Mouse (Mus musculus) heart, embryonic 13.5 days (tissue): ENCODE measurements around the gene Ms4a10. TPM values are rescaled to one million over a fixed set of nuclear protein-coding genes. Genes with fewer than 3 reads are reported as not detected.
A peak's percentile ranks its signal among the peaks of the same experiment; 100 is the strongest.

Experiments
- ATAC-seq: fragments of 200-750 bp; cut with Nextera tagmentation; 2 replicates; pipeline ENCODE4 v1.8.0; 2017; ENCODE audit warnings: moderate TSS enrichment; ENCODE audit not compliant: insufficient number of reproducible peaks, low FRiP score, low TSS enrichment; ENCODE audit errors: extremely low read depth
- H3K27ac ChIP-seq: fragments of 300-500 bp; sonication (generic); replicated peaks from 2 replicates; pipeline ENCODE4 v1.5.1; 2015; ENCODE audit warnings: moderate library complexity, mild to moderate bottlenecking, inconsistent platforms
- H3K27me3 ChIP-seq: fragments of 300-500 bp; sonication (generic); replicated peaks from 2 replicates; pipeline ENCODE4 v1.6.1; 2015; ENCODE audit warnings: mild to moderate bottlenecking, inconsistent platforms
- H3K36me3 ChIP-seq: fragments of 300-500 bp; sonication (generic); 2 replicates; pipeline ENCODE4 v1.6.1; 2015; ENCODE audit warnings: mild to moderate bottlenecking, inconsistent platforms
- H3K4me1 ChIP-seq: fragments of 300-500 bp; sonication (generic); 2 replicates; pipeline ENCODE4 v1.6.1; 2015; ENCODE audit warnings: inconsistent platforms
- H3K4me2 ChIP-seq: fragments of 300-500 bp; sonication (generic); 2 replicates; pipeline ENCODE4 v1.6.1; 2015; ENCODE audit warnings: inconsistent platforms, mild to moderate bottlenecking, moderate library complexity
- H3K4me3 ChIP-seq: fragments of 300-500 bp; sonication (generic); 2 replicates; pipeline ENCODE4 v1.5.1; 2015; ENCODE audit warnings: moderate library complexity, mild to moderate bottlenecking, inconsistent platforms
- H3K9ac ChIP-seq: fragments of 300-500 bp; sonication (generic); 2 replicates; pipeline ENCODE4 v1.6.1; 2015; ENCODE audit warnings: inconsistent platforms, mild to moderate bottlenecking, moderate library complexity
- H3K9me3 ChIP-seq: fragments of 300-500 bp; sonication (generic); 2 replicates; pipeline ENCODE4 v1.6.1; 2016; ENCODE audit warnings: inconsistent platforms
- WGBS: fragments of 180-500 bp; shearing (Covaris S2); methylation state at CpG from one replicate; pipeline ENCODE4 v1.1.7; 2015; ENCODE audit warnings: mixed read lengths; 5-methylcytosine and 5-hydroxymethylcytosine counted together
- polyA plus RNA-seq: library from polyadenylated mRNA; unstranded; fragments of >200 nt; fragmentation: Nextera tagmentation; extraction: Ambion mirVana; gene quantifications from 2 replicates; pipeline ENCODE4 v1.2.1, GENCODE M21; 2015

The Ms4a10 gene
- polyA plus RNA-seq, 1 experiment from 2014 or later = 0.15 TPM

DNA sequence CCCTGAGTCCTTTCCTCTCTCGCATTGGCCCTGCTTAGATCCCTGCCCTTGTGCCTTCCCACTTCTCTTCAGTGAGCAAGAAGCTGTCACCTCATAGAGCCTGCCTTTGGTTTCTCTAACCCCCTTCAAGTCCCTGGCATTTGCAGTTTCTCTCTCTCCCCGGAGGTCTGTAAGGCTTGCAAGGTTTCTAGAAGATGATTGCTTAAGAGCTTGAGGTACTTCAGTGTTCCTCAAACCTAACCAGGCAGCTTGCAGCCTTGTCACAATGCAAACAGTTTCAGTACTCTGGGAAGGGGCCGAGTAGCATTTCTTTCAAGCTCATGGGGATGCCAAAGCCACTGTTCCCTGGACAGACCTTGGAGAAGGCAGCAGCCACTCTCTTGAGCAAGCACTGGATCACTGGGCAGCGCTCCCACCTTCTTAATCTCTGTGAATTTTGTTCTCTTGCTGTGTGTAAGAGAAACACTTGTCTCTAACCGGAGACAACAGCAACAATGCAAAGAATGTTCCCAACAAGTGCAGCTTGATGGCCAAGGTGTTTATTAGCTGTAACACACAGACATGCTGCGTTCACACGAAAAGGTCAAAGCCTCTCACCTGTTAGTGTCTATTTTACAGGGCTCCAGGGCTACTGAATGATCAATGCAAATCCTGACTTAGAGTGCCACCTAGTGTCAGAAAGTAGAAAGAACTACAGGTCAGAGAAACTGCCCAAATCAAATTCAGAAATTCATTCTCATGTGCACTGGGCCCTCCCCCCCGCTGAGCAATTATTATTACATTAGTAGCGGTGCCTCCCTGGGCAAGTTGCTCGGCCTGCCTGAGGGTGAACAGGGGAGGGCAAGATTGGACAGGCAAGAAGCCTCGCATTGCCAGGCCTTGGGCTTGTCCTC lies 15.1 kb downstream of the Ms4a10 start:
- ATAC-seq = no peak; the same call in 1 of the 2 replicates
- Histone ChIP-seq H3K9ac (no peak overlapping the region), H3K4me1 (no peaks in the 10 kb centered on the region), H3K27ac (no peak overlapping the region), H3K9me3 (no peaks in the 10 kb centered on the region), H3K4me2 (no peak overlapping the region), H3K36me3 (no peaks in the 10 kb centered on the region), H3K27me3 (peaks cover 35% of the 10 kb centered on the region), H3K4me3 (no peak overlapping the region)
- WGBS = 28% methylated on average over 11 of the region's 11 CpGs

DNA sequence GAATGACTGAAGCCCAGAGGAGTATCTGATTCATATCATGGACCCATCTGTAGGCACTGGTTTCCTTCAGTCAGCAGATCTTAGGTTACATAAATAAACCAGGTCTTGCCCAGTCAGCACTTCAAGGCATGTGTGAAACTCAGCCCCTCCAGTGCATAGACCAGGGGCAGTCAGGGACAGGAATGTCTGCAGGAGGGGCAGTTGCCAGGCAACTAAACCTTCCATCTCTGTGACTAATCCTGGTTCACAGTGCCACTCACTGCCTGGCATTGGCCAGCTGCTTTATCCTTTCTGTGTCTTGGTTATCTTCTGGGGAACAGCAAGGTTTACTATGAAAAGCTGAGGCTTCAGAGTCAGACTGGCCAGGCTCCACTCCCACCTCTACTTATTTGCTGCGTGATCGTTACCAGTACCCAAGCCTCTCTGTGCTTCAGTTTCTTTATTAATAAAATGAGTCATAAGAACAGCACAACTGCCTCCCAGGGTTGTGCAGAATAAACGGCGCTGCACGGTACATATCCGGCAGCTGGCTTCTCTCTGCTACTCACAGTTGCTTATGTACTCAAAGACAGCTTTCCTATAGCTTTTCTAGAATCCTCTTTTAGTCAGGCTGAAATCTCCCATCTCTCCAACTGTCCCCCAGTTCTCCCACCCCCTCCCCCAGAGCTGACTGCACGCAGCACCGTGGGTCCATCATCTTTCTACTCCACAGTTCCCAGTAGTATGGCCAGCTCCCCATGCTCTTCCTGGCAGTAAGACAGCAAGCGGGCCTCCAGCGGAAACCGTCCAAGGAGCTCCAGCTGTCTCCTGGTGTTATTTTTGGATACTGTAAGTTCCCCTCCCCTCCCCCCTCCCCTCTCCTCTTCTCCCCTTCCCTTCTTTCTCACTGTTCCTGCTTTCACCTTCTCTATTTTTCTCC lies 22.2 kb downstream of the Ms4a10 start:
- peak; percentile 42; the same call in 1 of the 2 replicates for ATAC-seq
- 32% methylated on average over 11 of the region's 11 CpGs for WGBS
- Histone ChIP-seq H3K27me3 (peaks cover 8% of the 10 kb centered on the region; the same call in 1 of the 2 replicates), H3K27ac (peak overlapping the region; percentile 75), H3K4me2 (peak overlapping the region; percentile 50), H3K9ac (peak overlapping the region; percentile 63), H3K9me3 (no peaks in the 10 kb centered on the region), H3K4me3 (no peak overlapping the region; the same call in 1 of the 2 replicates), H3K36me3 (no peaks in the 10 kb centered on the region), H3K4me1 (peaks cover 41% of the 10 kb centered on the region)

GRCm38 (mm10) chr19:10949558-10949957 lies 24.9 kb downstream of the Ms4a10 start:
- WGBS = 36% methylated on average over 9 of the region's 9 CpGs
- Histone ChIP-seq H3K4me2 (peak overlapping the region; percentile 96), H3K9ac (peak overlapping the region; percentile 76), H3K27ac (peak overlapping the region; percentile 51), H3K9me3 (no peaks in the 10 kb centered on the region), H3K36me3 (peaks cover 20% of the 10 kb centered on the region), H3K4me3 (peak overlapping the region; percentile 69), H3K27me3 (no peaks in the 10 kb centered on the region), H3K4me1 (peaks cover 52% of the 10 kb centered on the region)
- ATAC-seq = no peak

DNA sequence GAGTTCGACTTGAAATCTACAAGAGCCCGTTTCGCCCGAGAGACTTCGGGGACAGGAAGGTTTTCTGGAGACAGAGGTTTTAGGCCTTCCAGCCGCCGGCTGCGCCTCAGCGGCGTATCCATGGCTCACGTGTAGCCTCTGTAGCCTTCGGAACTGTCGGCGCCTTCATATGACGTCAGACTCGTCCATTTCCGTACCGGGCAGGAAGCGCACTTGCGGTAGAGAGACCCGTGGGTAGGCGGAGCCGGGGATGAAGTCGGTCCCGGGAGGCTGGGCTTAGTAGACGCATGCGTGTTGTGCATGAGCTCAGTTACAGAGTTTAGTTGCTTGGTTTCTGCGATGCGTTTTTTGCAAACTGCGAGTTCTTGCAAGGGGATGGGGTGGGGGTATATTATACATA lies 25.4 kb downstream of the Ms4a10 start, which contains the start of gene Ccdc86:
Ccdc86 (minus strand) TSS at position 155 of the 400 bp plus-strand sequence.
- Histone ChIP-seq H3K9me3 (no peaks in the 10 kb centered on the region), H3K27me3 (no peaks in the 10 kb centered on the region), H3K4me1 (peaks cover 52% of the 10 kb centered on the region), H3K4me3 (peak within 1 kb of the TSS; percentile 69), H3K4me2 (peak within 1 kb of the TSS; percentile 96), H3K9ac (peak within 1 kb of the TSS; percentile 91), H3K36me3 (peaks cover 24% of the 10 kb centered on the region), H3K27ac (peak within 1 kb of the TSS; percentile 51)
- under 1% methylated on average over 30 of the region's 30 CpGs for WGBS
- peak; percentile 90 for ATAC-seq

- Histone ChIP-seq H3K27me3 (no peaks in the 10 kb centered on the region), H3K27ac (no peak overlapping the region)
These were observed 26.1 kb downstream of the Ms4a10 start for GRCm38 (mm10) chr19:10948416-10948815.

GRCm38 (mm10) chr19:10947219-10947618 lies 27.3 kb downstream of the Ms4a10 start:
- peak overlapping the region; percentile 91 for H3K9ac ChIP-seq
- peak overlapping the region; percentile 96 for H3K4me2 ChIP-seq
- H3K4me1 ChIP-seq = peaks cover 42% of the 10 kb centered on the region
- 81% methylated on average over 5 of the region's 5 CpGs for WGBS
- ATAC-seq = no peak
- H3K4me3 ChIP-seq = peak overlapping the region; percentile 69
- H3K9me3 ChIP-seq = no peaks in the 10 kb centered on the region
- no peaks in the 10 kb centered on the region for H3K27me3 ChIP-seq
- peaks cover 43% of the 10 kb centered on the region for H3K36me3 ChIP-seq
- no peak overlapping the region for H3K27ac ChIP-seq

More at GRCm38 (mm10) chr19:10948416-10948815, 26.1 kb downstream of the Ms4a10 start:
- peak overlapping the region; percentile 69 for H3K4me3 ChIP-seq
- ATAC-seq = no peak
- peak overlapping the region; percentile 91 for H3K9ac ChIP-seq
- H3K4me1 ChIP-seq = peaks cover 52% of the 10 kb centered on the region
- H3K9me3 ChIP-seq = no peaks in the 10 kb centered on the region
- 0% methylated on average over 20 of the region's 20 CpGs for WGBS
- H3K4me2 ChIP-seq = peak overlapping the region; percentile 96
- peaks cover 31% of the 10 kb centered on the region for H3K36me3 ChIP-seq

- no peaks in the 10 kb centered on the region for H3K9me3 ChIP-seq
- peaks cover 50% of the 10 kb centered on the region for H3K36me3 ChIP-seq
- peak overlapping the region; percentile 96 for H3K4me2 ChIP-seq
- no peaks in the 10 kb centered on the region for H3K27me3 ChIP-seq
- peaks cover 35% of the 10 kb centered on the region for H3K4me1 ChIP-seq
- H3K4me3 ChIP-seq = peak overlapping the region; percentile 69; the same call in 1 of the 2 replicates
- peak overlapping the region; percentile 55; the same call in 1 of the 2 replicates for H3K9ac ChIP-seq
- WGBS = 65% methylated on average over 3 of the region's 3 CpGs
- no peak for ATAC-seq
- H3K27ac ChIP-seq = no peak overlapping the region
These were observed 28.0 kb downstream of the Ms4a10 start for GRCm38 (mm10) chr19:10946506-10946905.

GRCm38 (mm10) chr19:10943955-10944354 lies 30.5 kb downstream of the Ms4a10 start:
- peaks cover 50% of the 10 kb centered on the region for H3K36me3 ChIP-seq
- H3K4me3 ChIP-seq = no peak overlapping the region
- H3K4me1 ChIP-seq = peaks cover 38% of the 10 kb centered on the region
- H3K9ac ChIP-seq = no peak overlapping the region
- H3K27ac ChIP-seq = no peak overlapping the region
- H3K9me3 ChIP-seq = no peaks in the 10 kb centered on the region
- no peak overlapping the region for H3K4me2 ChIP-seq
- WGBS = 80% methylated on average over 3 of the region's 3 CpGs
- no peak for ATAC-seq
- H3K27me3 ChIP-seq = peaks cover 6% of the 10 kb centered on the region

- Histone ChIP-seq H3K27ac (no peak overlapping the region), H3K4me1 (peaks cover 20% of the 10 kb centered on the region), H3K9ac (peak overlapping the region; percentile 77), H3K36me3 (peaks cover 43% of the 10 kb centered on the region), H3K4me2 (peak overlapping the region; percentile 83), H3K4me3 (peak overlapping the region; percentile 48), H3K27me3 (peaks cover 8% of the 10 kb centered on the region), H3K9me3 (no peaks in the 10 kb centered on the region)
- ATAC-seq = 0 out of 2 replicates have a peak, but pooled peaks have one; percentile 10
- WGBS = 4% methylated on average over 40 of the region's 40 CpGs
These were observed 33.5 kb downstream of the Ms4a10 start for GRCm38 (mm10) chr19:10940801-10941457.

DNA sequence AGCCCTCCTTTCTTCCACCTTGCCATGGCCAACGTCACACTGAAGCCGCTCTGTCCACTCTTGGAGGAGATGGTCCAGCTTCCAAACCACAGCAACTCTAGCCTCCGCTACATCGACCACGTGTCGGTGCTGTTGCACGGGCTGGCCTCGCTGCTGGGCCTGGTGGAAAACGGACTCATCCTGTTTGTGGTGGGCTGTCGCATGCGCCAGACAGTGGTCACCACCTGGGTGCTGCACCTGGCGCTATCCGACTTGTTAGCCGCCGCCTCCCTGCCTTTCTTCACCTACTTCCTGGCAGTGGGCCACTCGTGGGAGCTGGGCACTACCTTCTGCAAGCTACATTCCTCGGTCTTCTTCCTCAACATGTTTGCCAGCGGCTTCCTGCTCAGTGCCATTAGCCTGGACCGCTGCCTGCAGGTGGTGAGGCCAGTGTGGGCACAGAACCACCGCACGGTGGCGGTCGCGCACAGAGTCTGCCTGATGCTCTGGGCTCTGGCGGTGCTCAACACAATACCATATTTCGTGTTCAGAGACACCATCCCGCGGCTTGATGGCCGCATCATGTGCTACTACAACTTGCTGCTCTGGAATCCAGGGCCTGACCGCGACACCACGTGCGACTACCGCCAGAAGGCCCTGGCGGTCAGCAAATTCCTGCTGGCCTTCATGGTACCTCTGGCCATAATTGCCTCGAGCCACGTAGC lies 34.2 kb downstream of the Ms4a10 start:
- no peak overlapping the region for H3K27ac ChIP-seq
- 17% methylated on average over 37 of the region's 37 CpGs for WGBS
- peak; percentile 65 for ATAC-seq

More for the DNA sequence above, 34.2 kb downstream of the Ms4a10 start:
- Histone ChIP-seq H3K27me3 (peaks cover 8% of the 10 kb centered on the region), H3K9me3 (no peaks in the 10 kb centered on the region), H3K4me3 (peak overlapping the region; percentile 48), H3K4me2 (peak overlapping the region; percentile 83), H3K36me3 (peaks cover 37% of the 10 kb centered on the region), H3K9ac (peak overlapping the region; percentile 77), H3K4me1 (peaks cover 24% of the 10 kb centered on the region)
